In the genomic region with DNA sequence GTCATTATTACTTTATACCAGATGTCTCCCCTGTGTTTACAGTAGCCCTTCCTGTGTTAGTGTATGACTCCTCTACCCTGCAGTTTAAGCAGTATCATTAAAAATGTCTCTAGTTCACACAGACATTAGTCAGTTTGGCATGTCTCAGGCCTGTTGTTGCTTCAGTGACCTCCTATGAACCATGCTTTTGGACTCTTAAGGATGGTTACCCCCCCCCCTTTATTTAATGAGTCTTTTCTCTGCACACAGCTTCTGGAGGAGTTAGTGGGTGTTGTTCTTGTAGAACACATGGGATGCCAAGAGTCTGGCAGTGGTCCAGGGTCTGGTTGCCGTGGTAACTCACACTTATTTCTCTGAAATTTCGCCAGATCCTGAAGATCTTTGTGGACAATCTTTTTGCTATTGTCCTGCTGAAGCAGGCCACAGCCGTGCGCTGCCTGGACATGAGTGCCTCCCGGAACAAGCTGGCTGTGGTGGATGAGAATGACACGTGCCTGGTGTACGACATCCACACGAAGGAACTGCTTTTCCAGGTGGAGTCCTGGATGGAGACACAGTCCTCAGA, we compare ENCODE assay signal across 8 mouse cellular contexts. TPM values are rescaled to one million over a fixed set of nuclear protein-coding genes. Genes with fewer than 3 reads are reported as not detected.
DNase-seq lines count a peak whose midpoint lies in the region; ATAC-seq and TF ChIP-seq lines count a peak whose summit lies in the region.
"Had no signal": no experiment of that assay in that cellular context is flagged by ENCODE, and none has a peak within 500 bp of the region (broad histone marks: within the 10 kb centered on the region; RNA-seq: fewer than 3 reads in every experiment).

No protein-coding gene starts in this region.

- no peak for TF ChIP-seq CTCF in kidney, postnatal 0 days (IDR thresholded peaks at IDR 0.05; ENCODE audit: low read depth)

- no peaks in the 10 kb centered on the region for H3K4me1 ChIP-seq in kidney, postnatal 0 days (replicated peaks; ENCODE audit: insufficient read depth, low read length)
- peaks cover 14% of the 10 kb centered on the region for H3K4me1 ChIP-seq in limb, embryonic 15.5 days

- no peak overlapping the region for H3K9ac ChIP-seq in kidney, postnatal 0 days (ENCODE audit: low read depth, low read length)
- no peak overlapping the region for H3K9ac ChIP-seq in limb, embryonic 15.5 days

- H3K4me2 ChIP-seq in kidney, postnatal 0 days (ENCODE audit: low read length), result no peak overlapping the region
- H3K4me2 ChIP-seq in limb, embryonic 15.5 days, result no peak overlapping the region

- H3K36me3 ChIP-seq in kidney, postnatal 0 days (ENCODE audit: insufficient read depth, low read length), result peaks cover 19% of the 10 kb centered on the region; the same call in 1 of the 2 replicates
- H3K36me3 ChIP-seq in limb, embryonic 15.5 days, result peaks cover 54% of the 10 kb centered on the region

- H3K9me3 ChIP-seq in kidney, postnatal 0 days (replicated peaks; ENCODE audit: low read length), result no peaks in the 10 kb centered on the region
- no peaks in the 10 kb centered on the region for H3K9me3 ChIP-seq in limb, embryonic 15.5 days

- 0 out of 2 replicates have a peak overlapping the region, but pooled peaks have one; percentile 25 for H3K27ac ChIP-seq in kidney, postnatal 0 days
- H3K27ac ChIP-seq in limb, embryonic 15.5 days, result 0 out of 2 replicates have a peak overlapping the region, but pooled peaks have one; percentile 19

- H3K27me3 ChIP-seq in kidney, postnatal 0 days (ENCODE audit: insufficient read depth, low read length), result no peaks in the 10 kb centered on the region
- H3K27me3 ChIP-seq in limb, embryonic 15.5 days, result no peaks in the 10 kb centered on the region

- no peak overlapping the region for H3K4me3 ChIP-seq in kidney, postnatal 0 days (replicated peaks; ENCODE audit: low read depth, low read length)
- no peak overlapping the region for H3K4me3 ChIP-seq in limb, embryonic 15.5 days

- ATAC-seq in frontal cortex, adult (ENCODE audit: low TSS enrichment), result peak; percentile 52
- ATAC-seq in kidney, postnatal 0 days (replicated peaks; ENCODE audit: low FRiP score, low read depth), result no peak
- ATAC-seq in limb, embryonic 15.5 days (ENCODE audit: insufficient number of reproducible peaks, low FRiP score, low TSS enrichment, low read depth), result no peak

- whole genome bisulfite sequencing in kidney, postnatal 0 days, result 63% methylated on average over 8 of the region's 8 CpGs
- 69% methylated on average over 8 of the region's 8 CpGs for WGBS in limb, embryonic 15.5 days

- peak; percentile 44 to 81 for DNase-seq in urinary bladder, postnatal 4 days (ENCODE audit: low spot score in 2 of 2)
- DNase-seq in urinary bladder, adult 18-20 months (ENCODE audit: low spot score in 2 of 2), result no peak
- peak; percentile 55 for DNase-seq in kidney, postnatal 0 days (ENCODE audit: low spot score)
- peak; percentile 79 to 84 for DNase-seq in right cerebral cortex, postnatal 36 days (ENCODE audit: low spot score in 2 of 2)
- DNase-seq in thymus, postnatal 14 days, result no peak

RNA-seq across cellular contexts. Expression of a gene that starts 38.3 kb away (rescaled TPM):
- polyA plus RNA-seq in kidney, postnatal 0 days (2015; fragmentation: Nextera tagmentation; extraction: Ambion mirVana), result 14.9 and 20.6 TPM in 2 replicates
- 19.6 and 23.4 TPM in 2 replicates for polyA plus RNA-seq in limb, embryonic 15.5 days (2015; fragmentation: Nextera tagmentation; extraction: Ambion mirVana)

RNA-seq across cellular contexts. Expression of a gene that starts 38.4 kb away (rescaled TPM):
- polyA plus RNA-seq in kidney, postnatal 0 days (2015; fragmentation: Nextera tagmentation; extraction: Ambion mirVana), result 10.9 TPM in 2 replicates
- polyA plus RNA-seq in limb, embryonic 15.5 days (2015; fragmentation: Nextera tagmentation; extraction: Ambion mirVana), result 16.7 and 18.6 TPM in 2 replicates

RNA-seq across cellular contexts. Expression of a gene that starts 40.0 kb away (rescaled TPM):
- polyA plus RNA-seq in kidney, postnatal 0 days (2015; fragmentation: Nextera tagmentation; extraction: Ambion mirVana), result not detected in 2 replicates
- 0.12 and 0.16 TPM in 2 replicates for polyA plus RNA-seq in limb, embryonic 15.5 days (2015; fragmentation: Nextera tagmentation; extraction: Ambion mirVana)

RNA-seq across cellular contexts. Expression of a gene that starts 53.2 kb away (rescaled TPM):
- not detected in 2 replicates for polyA plus RNA-seq in kidney, postnatal 0 days (2015; fragmentation: Nextera tagmentation; extraction: Ambion mirVana)
- polyA plus RNA-seq in limb, embryonic 15.5 days (2015; fragmentation: Nextera tagmentation; extraction: Ambion mirVana), result not detected in 2 replicates
- polyA plus RNA-seq: testis, adult 2 months had no signal

RNA-seq across cellular contexts. Expression of a gene that starts 53.4 kb away (rescaled TPM):
- 2.5 and 3.0 TPM in 2 replicates for polyA plus RNA-seq in kidney, postnatal 0 days (2015; fragmentation: Nextera tagmentation; extraction: Ambion mirVana)
- polyA plus RNA-seq in limb, embryonic 15.5 days (2015; fragmentation: Nextera tagmentation; extraction: Ambion mirVana), result 0.21 and 0.32 TPM in 2 replicates

Comparison
In these comparisons a context has a peak if more than half of its experiments do, and no peak if none do; other contexts are left out.
1. DNase-seq: peak in urinary bladder, postnatal 4 days (2 of 2), kidney, postnatal 0 days (single experiment) and right cerebral cortex, postnatal 36 days (2 of 2); none in urinary bladder, adult 18-20 months (0 of 2) and thymus, postnatal 14 days (single experiment).